Mouse (Mus musculus) MEL (cell line): ENCODE measurements at regions not wholly inside any gene's neighbourhood (a gene's known extent, or its start where the extent isn't known, plus 50 kb on each side); places are given as distances from the start of the nearest gene placed in this dataset.
A peak's percentile ranks its signal among the peaks of the same experiment; 100 is the strongest.

Experiments used
- DNase-seq: peaks from one replicate; pipeline ENCODE4 v3.0.0; 2011; ENCODE audit warnings: low read depth, low spot score
- H3K27ac ChIP-seq: 2 replicates; pipeline ENCODE4 v1.5.1; 2012; ENCODE audit warnings: low read depth, mild to moderate bottlenecking, control low read depth, low read length, moderate library complexity; ENCODE audit not compliant: control insufficient read depth
- H3K27me3 ChIP-seq, 2 experiments: fragments of 150-350 bp in 1 of 2; sonication (generic) in 1 of 2; 2 replicates each; pipeline ENCODE4 v1.6.1; 2012; ENCODE audit warnings: low read length in 2 of 2, mild to moderate bottlenecking in 2 of 2, improper control_type of control experiment in 1 of 2, moderate library complexity in 1 of 2; ENCODE audit not compliant: insufficient read depth in 2 of 2, control insufficient read depth in 1 of 2
- H3K36me3 ChIP-seq, 2 experiments: 2 replicates each; pipeline ENCODE4 v1.6.1; 2012 to 2014; ENCODE audit warnings: low read length in 2 of 2, improper control_type of control experiment in 1 of 2, inconsistent platforms in 1 of 2, mild to moderate bottlenecking in 1 of 2; ENCODE audit not compliant: insufficient read depth in 2 of 2, control insufficient read depth in 1 of 2
- H3K4me1 ChIP-seq, 2 experiments: fragments of 150-350 bp in 1 of 2; sonication (generic) in 1 of 2; 2 replicates each; pipeline ENCODE4 v1.6.1; 2012; ENCODE audit warnings: low read length in 2 of 2, improper control_type of control experiment in 1 of 2, mild to moderate bottlenecking in 1 of 2; ENCODE audit not compliant: insufficient read depth in 2 of 2, control insufficient read depth in 1 of 2
- H3K4me3 ChIP-seq, 2 experiments: fragments of 150-350 bp in 1 of 2; sonication (generic) in 1 of 2; 2 replicates each; pipeline ENCODE4 v1.5.1; 2012; ENCODE audit warnings: low read depth in 2 of 2, low read length in 2 of 2, mild to moderate bottlenecking in 2 of 2, moderate library complexity in 2 of 2, control low read depth in 1 of 2, improper control_type of control experiment in 1 of 2; ENCODE audit not compliant: control insufficient read depth in 1 of 2, insufficient read depth in 1 of 2
- H3K79me2 ChIP-seq: 2 replicates; pipeline ENCODE4 v1.6.1; 2012; ENCODE audit warnings: mild to moderate bottlenecking, low read length, moderate library complexity; ENCODE audit not compliant: control insufficient read depth, poor library complexity, insufficient read depth
- H3K9ac ChIP-seq: 2 replicates; pipeline ENCODE4 v1.6.1; 2012; ENCODE audit warnings: low read depth, mild to moderate bottlenecking, control low read depth, low read length, moderate library complexity; ENCODE audit not compliant: control insufficient read depth, poor library complexity, severe bottlenecking
- H3K9me3 ChIP-seq: fragments of 150-350 bp; sonication (generic); replicated peaks from 2 replicates; pipeline ENCODE4 v1.6.1; 2012; ENCODE audit warnings: mild to moderate bottlenecking, low read length, improper control_type of control experiment, moderate library complexity; ENCODE audit not compliant: insufficient read depth
- BHLHE40 ChIP-seq: IDR thresholded peaks from 2 replicates; pipeline ENCODE4 v1.6.1; 2012; ENCODE audit warnings: low read depth, mild to moderate bottlenecking, inconsistent platforms, low read length, improper control_type of control experiment, borderline replicate concordance
- CTCF ChIP-seq, 3 experiments: IDR thresholded peaks in 2 of 3; conservative IDR thresholded peaks in 1 of 3; 2 replicates each; pipeline ENCODE4 v1.5.1; 2011 to 2012; ENCODE audit warnings: low read length in 3 of 3, low read depth in 2 of 3, mild to moderate bottlenecking in 2 of 3, improper control_type of control experiment in 1 of 3, inconsistent platforms in 1 of 3, mixed read lengths in 1 of 3, moderate library complexity in 1 of 3; ENCODE audit not compliant: control insufficient read depth in 1 of 3, insufficient read depth in 1 of 3, poor library complexity in 1 of 3, severe bottlenecking in 1 of 3
- E2F4 ChIP-seq: IDR thresholded peaks from 2 replicates; pipeline ENCODE4 v1.6.1; 2011; ENCODE audit warnings: low read depth, low read length, improper control_type of control experiment, borderline replicate concordance
- ELF1 ChIP-seq: IDR thresholded peaks from 2 replicates; pipeline ENCODE4 v1.6.1; 2014; ENCODE audit warnings: low read depth, mild to moderate bottlenecking, inconsistent platforms, low read length, improper control_type of control experiment, moderate library complexity
- GABPA ChIP-seq: IDR thresholded peaks from 2 replicates; pipeline ENCODE4 v1.6.1; 2012; ENCODE audit warnings: low read depth, mild to moderate bottlenecking, inconsistent platforms, low read length, improper control_type of control experiment, moderate library complexity
- MAX ChIP-seq: IDR thresholded peaks from 2 replicates; pipeline ENCODE4 v1.6.1; 2011; ENCODE audit warnings: low read length, improper control_type of control experiment
- MEF2A ChIP-seq: IDR thresholded peaks from 2 replicates; pipeline ENCODE4 v1.6.1; 2014; ENCODE audit warnings: low read depth, mild to moderate bottlenecking, inconsistent platforms, low read length, improper control_type of control experiment; ENCODE audit not compliant: poor library complexity, insufficient replicate concordance, severe bottlenecking; ENCODE audit errors: extremely low read depth
- MYB ChIP-seq: IDR thresholded peaks from 2 replicates; pipeline ENCODE4 v1.6.1; 2011; ENCODE audit warnings: mild to moderate bottlenecking, low read depth, low read length, improper control_type of control experiment
- MYC ChIP-seq: IDR thresholded peaks from 2 replicates; pipeline ENCODE4 v1.6.1; 2011; ENCODE audit warnings: low read depth, mild to moderate bottlenecking, low read length, improper control_type of control experiment, moderate library complexity
- RAD21 ChIP-seq: IDR thresholded peaks from 2 replicates; pipeline ENCODE4 v1.6.1; 2011; ENCODE audit warnings: mild to moderate bottlenecking, low read depth, low read length, improper control_type of control experiment
- SIN3A ChIP-seq: IDR thresholded peaks from 2 replicates; pipeline ENCODE4 v1.6.1; 2012; ENCODE audit warnings: low read length, improper control_type of control experiment, inconsistent platforms
- SMC3 ChIP-seq: IDR thresholded peaks from 2 replicates; pipeline ENCODE4 v1.6.1; 2011; ENCODE audit warnings: low read depth, low read length, improper control_type of control experiment
- TAL1 ChIP-seq: IDR thresholded peaks from 2 replicates; pipeline ENCODE4 v1.6.1; 2012; ENCODE audit warnings: mild to moderate bottlenecking, inconsistent platforms, low read length, moderate library complexity, mixed read lengths
- TBP ChIP-seq: IDR thresholded peaks from 2 replicates; pipeline ENCODE4 v1.8.0; 2011; ENCODE audit warnings: low read depth, low read length, improper control_type of control experiment
- TCF12 ChIP-seq: IDR thresholded peaks from 2 replicates; pipeline ENCODE4 v1.6.1; 2014; ENCODE audit warnings: low read depth, mild to moderate bottlenecking, inconsistent platforms, low read length, improper control_type of control experiment, moderate library complexity
- USF2 ChIP-seq, 2 experiments: IDR thresholded peaks; 2 replicates each; pipeline ENCODE4 v1.6.1; 2011 to 2012; ENCODE audit warnings: improper control_type of control experiment in 2 of 2, low read length in 2 of 2, borderline replicate concordance in 1 of 2, inconsistent platforms in 1 of 2, low read depth in 1 of 2, mild to moderate bottlenecking in 1 of 2; ENCODE audit not compliant: insufficient read depth in 1 of 2
- ZC3H11A ChIP-seq: IDR thresholded peaks from 2 replicates; pipeline ENCODE4 v1.6.1; 2012; ENCODE audit warnings: low read depth, mild to moderate bottlenecking, inconsistent platforms, low read length, improper control_type of control experiment
- ZKSCAN1 ChIP-seq: IDR thresholded peaks from 2 replicates; pipeline ENCODE4 v1.6.1; 2012; ENCODE audit warnings: low read depth, mild to moderate bottlenecking, inconsistent platforms, low read length, improper control_type of control experiment, moderate library complexity

DNA sequence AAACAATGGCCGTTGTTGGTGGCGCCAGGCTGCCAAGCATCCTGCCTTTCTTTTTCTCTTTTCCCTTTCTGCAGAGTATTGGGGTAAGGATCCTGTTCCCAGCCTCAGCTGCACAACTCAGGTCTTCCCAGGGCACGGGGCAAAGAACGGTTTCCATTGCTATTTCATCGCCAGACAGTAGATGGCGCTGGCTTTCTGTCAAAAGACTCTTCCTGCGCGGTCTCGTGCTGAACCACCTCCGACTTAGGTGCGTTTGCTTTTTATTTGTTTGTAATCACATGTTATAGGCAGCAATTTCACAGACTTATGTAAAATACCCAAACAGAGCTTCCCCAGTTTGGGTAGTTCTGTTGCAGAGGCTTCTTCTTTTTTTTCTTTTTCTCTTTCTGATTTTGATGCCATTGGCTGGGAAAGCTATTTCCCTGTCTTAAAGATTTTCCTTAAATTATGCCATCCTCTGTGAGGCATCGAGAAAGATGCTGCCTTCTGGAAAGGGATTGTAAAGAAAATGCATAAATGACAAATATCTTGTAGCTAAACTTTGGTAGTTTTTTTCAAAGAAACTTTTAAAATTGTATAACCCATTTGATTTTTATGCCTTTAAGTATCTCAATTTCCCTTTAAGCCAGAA is 69.2 kb upstream of the Fam92a start:
- Histone ChIP-seq H3K4me1 (no peaks in the 10 kb centered on the region), H3K4me3 (no peak overlapping the region), H3K9me3 (no peaks in the 10 kb centered on the region), H3K79me2 (no peaks in the 10 kb centered on the region), H3K36me3 (no peaks in the 10 kb centered on the region), H3K27me3 (no peaks in the 10 kb centered on the region; a peak in 2 of 4 replicates), H3K27ac (no peak overlapping the region), H3K9ac (no peak overlapping the region)
- no peak for TF ChIP-seq MEF2A
- peak; percentile 83 for TF ChIP-seq BHLHE40
- TF ChIP-seq RAD21: peak; percentile 88
- TF ChIP-seq TCF12: no peak
- no peak for TF ChIP-seq SIN3A
- TF ChIP-seq ZC3H11A: peak; percentile 76
- TF ChIP-seq SMC3: peak; percentile 78
- no peak for TF ChIP-seq MAX
- 0 out of 2 replicates have a peak, but pooled peaks have one; percentile 15 for TF ChIP-seq MYC
- no peak for TF ChIP-seq MYB
- no peak for TF ChIP-seq TBP
- TF ChIP-seq CTCF (IDR thresholded peaks at IDR 0.05 in 2 of 3, conservative IDR thresholded peaks at IDR 0.05 in 1 of 3; ENCODE audit: control insufficient read depth in 1 of 3, insufficient read depth in 1 of 3, low read depth in 2 of 3, low read length in 3 of 3, poor library complexity in 1 of 3, severe bottlenecking in 1 of 3): peak; percentile 78 to 80 (median 79)
- no peak for TF ChIP-seq ZKSCAN1
- no peak for TF ChIP-seq E2F4
- DNase-seq: peak; percentile 67

DNA sequence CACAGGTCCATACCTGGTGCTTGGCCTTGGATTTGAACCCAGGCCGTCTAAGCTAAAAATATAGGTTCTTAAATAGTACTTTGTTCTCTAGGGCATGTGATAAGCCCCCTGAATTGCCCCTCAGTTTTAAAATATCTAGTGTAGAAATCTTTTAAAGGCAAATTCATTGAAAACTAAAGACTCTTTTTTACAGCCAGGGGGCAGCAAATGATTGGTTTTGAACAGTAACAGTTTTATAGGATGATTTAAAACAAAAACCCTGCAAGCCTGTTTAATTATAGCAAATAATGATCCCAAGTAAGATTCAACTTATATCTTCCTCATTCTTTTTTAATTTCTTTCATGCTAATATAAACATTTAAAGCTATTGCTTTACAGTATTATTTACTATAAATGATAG is 58.9 kb upstream of the Fam92a start:
- no peak for DNase-seq
- Histone ChIP-seq H3K27me3 (peaks cover 0 to 1% of the 10 kb centered on the region in 2 experiments; a peak in 1 of 4 replicates), H3K36me3 (no peaks in the 10 kb centered on the region), H3K9me3 (no peaks in the 10 kb centered on the region), H3K79me2 (no peaks in the 10 kb centered on the region), H3K27ac (no peak overlapping the region), H3K4me3 (no peak overlapping the region), H3K9ac (no peak overlapping the region), H3K4me1 (no peaks in the 10 kb centered on the region)
- TF ChIP-seq E2F4 (no peak), USF2 (IDR thresholded peaks at IDR 0.05; ENCODE audit: borderline replicate concordance in 1 of 2, insufficient read depth in 1 of 2, low read depth in 1 of 2, low read length in 2 of 2) (no peak), GABPA (no peak), RAD21 (peak; percentile 33), CTCF (IDR thresholded peaks at IDR 0.05 in 2 of 3, conservative IDR thresholded peaks at IDR 0.05 in 1 of 3; ENCODE audit: control insufficient read depth in 1 of 3, insufficient read depth in 1 of 3, low read depth in 2 of 3, low read length in 3 of 3, poor library complexity in 1 of 3, severe bottlenecking in 1 of 3) (peak in 1 of 3 experiments; percentile 22; a peak in 1 of 6 replicates), MEF2A (no peak), TAL1 (no peak), ELF1 (no peak)
